Mouse (Mus musculus): Measurements from ENCODE around the gene Ddah1. TPM values are rescaled to one million over a fixed set of nuclear protein-coding genes. Genes with fewer than 3 reads are reported as not detected.
"Not testable (repeated sequence)": the region's sequence is repeated elsewhere in the genome, so short reads cannot be mapped to it uniquely, and the experiment has no call there.

Gene Ddah1
- polyA plus RNA-seq, 1 experiment from 2014 or later: 28.0 TPM

GRCm38 (mm10) chr3:145904850-145905776 is 146.6 kb downstream of the Ddah1 start:
- DNase-seq (ENCODE audit: low spot score): peak; percentile 90
- H3K27me3 ChIP-seq (ENCODE audit: control insufficient read depth, insufficient read depth, low read length): no peaks in the 10 kb centered on the region
- H3K4me3 ChIP-seq (ENCODE audit: low read depth, low read length): no peak overlapping the region
- 53% methylated on average over 22 of the region's 22 CpGs for WGBS
- H3K9ac ChIP-seq (replicated peaks; ENCODE audit: low read length): no peak overlapping the region
- H3K4me2 ChIP-seq (ENCODE audit: low read depth, low read length): no peak overlapping the region
- no peak overlapping the region for H3K27ac ChIP-seq (replicated peaks; ENCODE audit: low read depth, low read length)
- H3K9me3 ChIP-seq (replicated peaks; ENCODE audit: control insufficient read depth, low read length): no peaks in the 10 kb centered on the region
- H3K36me3 ChIP-seq (replicated peaks; ENCODE audit: control insufficient read depth, insufficient read depth, low read depth, low read length): no peaks in the 10 kb centered on the region
- peak; percentile 61 for ATAC-seq (replicated peaks; ENCODE audit: insufficient number of reproducible peaks, low FRiP score, low TSS enrichment, low read depth)
- no peaks in the 10 kb centered on the region for H3K4me1 ChIP-seq (ENCODE audit: control insufficient read depth, insufficient read depth, low read length)

GRCm38 (mm10) chr3:145906582-145906981 is 148.1 kb downstream of the Ddah1 start:
- no peaks in the 10 kb centered on the region for H3K36me3 ChIP-seq (replicated peaks; ENCODE audit: control insufficient read depth, insufficient read depth, low read depth, low read length)
- 89% methylated on average over 9 of the region's 9 CpGs for WGBS
- H3K27ac ChIP-seq (replicated peaks; ENCODE audit: low read depth, low read length): no peak overlapping the region
- H3K4me3 ChIP-seq (ENCODE audit: low read depth, low read length): no peak overlapping the region
- no peak for DNase-seq (ENCODE audit: low spot score)
- no peak for ATAC-seq (replicated peaks; ENCODE audit: insufficient number of reproducible peaks, low FRiP score, low TSS enrichment, low read depth)
- H3K4me1 ChIP-seq (ENCODE audit: control insufficient read depth, insufficient read depth, low read length): no peaks in the 10 kb centered on the region
- H3K4me2 ChIP-seq (ENCODE audit: low read depth, low read length): no peak overlapping the region
- no peaks in the 10 kb centered on the region for H3K9me3 ChIP-seq (replicated peaks; ENCODE audit: control insufficient read depth, low read length)
- H3K9ac ChIP-seq (replicated peaks; ENCODE audit: low read length): no peak overlapping the region
- no peaks in the 10 kb centered on the region for H3K27me3 ChIP-seq (ENCODE audit: control insufficient read depth, insufficient read depth, low read length)

- Histone ChIP-seq H3K4me3 (ENCODE audit: low read depth, low read length) (no peak overlapping the region), H3K27me3 (ENCODE audit: control insufficient read depth, insufficient read depth, low read length) (no peaks in the 10 kb centered on the region), H3K9ac (replicated peaks; ENCODE audit: low read length) (no peak overlapping the region), H3K36me3 (replicated peaks; ENCODE audit: control insufficient read depth, insufficient read depth, low read depth, low read length) (no peaks in the 10 kb centered on the region), H3K4me1 (ENCODE audit: control insufficient read depth, insufficient read depth, low read length) (no peaks in the 10 kb centered on the region), H3K27ac (replicated peaks; ENCODE audit: low read depth, low read length) (no peak overlapping the region), H3K4me2 (ENCODE audit: low read depth, low read length) (no peak overlapping the region), H3K9me3 (replicated peaks; ENCODE audit: control insufficient read depth, low read length) (no peaks in the 10 kb centered on the region)
- no peak for ATAC-seq (replicated peaks; ENCODE audit: insufficient number of reproducible peaks, low FRiP score, low TSS enrichment, low read depth)
- no peak for DNase-seq (ENCODE audit: low spot score)
- WGBS: 88% methylated on average over 7 of the region's 7 CpGs
These were observed 154.0 kb downstream of the Ddah1 start for GRCm38 (mm10) chr3:145912512-145912911.

- Histone ChIP-seq H3K4me1 (ENCODE audit: control insufficient read depth, insufficient read depth, low read length) (no peaks in the 10 kb centered on the region), H3K4me3 (ENCODE audit: low read depth, low read length) (no peak overlapping the region), H3K27me3 (ENCODE audit: control insufficient read depth, insufficient read depth, low read length) (no peaks in the 10 kb centered on the region), H3K36me3 (replicated peaks; ENCODE audit: control insufficient read depth, insufficient read depth, low read depth, low read length) (no peaks in the 10 kb centered on the region), H3K27ac (replicated peaks; ENCODE audit: low read depth, low read length) (no peak overlapping the region), H3K9ac (replicated peaks; ENCODE audit: low read length) (no peak overlapping the region), H3K9me3 (replicated peaks; ENCODE audit: control insufficient read depth, low read length) (no peaks in the 10 kb centered on the region), H3K4me2 (ENCODE audit: low read depth, low read length) (no peak overlapping the region)
- DNase-seq (ENCODE audit: low spot score) (no peak), ATAC-seq (replicated peaks; ENCODE audit: insufficient number of reproducible peaks, low FRiP score, low TSS enrichment, low read depth) (no peak)
- 70% methylated on average over 6 of the region's 6 CpGs for WGBS
These were observed 154.8 kb downstream of the Ddah1 start for GRCm38 (mm10) chr3:145913263-145913662.

GRCm38 (mm10) chr3:145913942-145914341 is 155.5 kb downstream of the Ddah1 start:
- 69% methylated on average over 7 of the region's 7 CpGs for WGBS
- H3K9me3 ChIP-seq (replicated peaks; ENCODE audit: control insufficient read depth, low read length); H3K27me3 ChIP-seq (ENCODE audit: control insufficient read depth, insufficient read depth, low read length); H3K4me1 ChIP-seq (ENCODE audit: control insufficient read depth, insufficient read depth, low read length); H3K4me3 ChIP-seq (ENCODE audit: low read depth, low read length); H3K4me2 ChIP-seq (ENCODE audit: low read depth, low read length); H3K9ac ChIP-seq (replicated peaks; ENCODE audit: low read length); H3K36me3 ChIP-seq (replicated peaks; ENCODE audit: control insufficient read depth, insufficient read depth, low read depth, low read length); DNase-seq (ENCODE audit: low spot score); ATAC-seq (replicated peaks; ENCODE audit: insufficient number of reproducible peaks, low FRiP score, low TSS enrichment, low read depth); H3K27ac ChIP-seq (replicated peaks; ENCODE audit: low read depth, low read length): not testable (repeated sequence)

GRCm38 (mm10) chr3:145916374-145916773 is 157.9 kb downstream of the Ddah1 start:
- Histone ChIP-seq H3K27me3 (ENCODE audit: control insufficient read depth, insufficient read depth, low read length) (no peaks in the 10 kb centered on the region), H3K27ac (replicated peaks; ENCODE audit: low read depth, low read length) (no peak overlapping the region), H3K4me2 (ENCODE audit: low read depth, low read length) (no peak overlapping the region), H3K36me3 (replicated peaks; ENCODE audit: control insufficient read depth, insufficient read depth, low read depth, low read length) (no peaks in the 10 kb centered on the region), H3K9me3 (replicated peaks; ENCODE audit: control insufficient read depth, low read length) (no peaks in the 10 kb centered on the region), H3K4me1 (ENCODE audit: control insufficient read depth, insufficient read depth, low read length) (no peaks in the 10 kb centered on the region), H3K4me3 (ENCODE audit: low read depth, low read length) (no peak overlapping the region), H3K9ac (replicated peaks; ENCODE audit: low read length) (no peak overlapping the region)
- WGBS: 90% methylated on average over 5 of the region's 5 CpGs
- DNase-seq (ENCODE audit: low spot score) (no peak), ATAC-seq (replicated peaks; ENCODE audit: insufficient number of reproducible peaks, low FRiP score, low TSS enrichment, low read depth) (no peak)

- H3K9me3 ChIP-seq (replicated peaks; ENCODE audit: control insufficient read depth, low read length): no peaks in the 10 kb centered on the region
- H3K36me3 ChIP-seq (replicated peaks; ENCODE audit: control insufficient read depth, insufficient read depth, low read depth, low read length): no peaks in the 10 kb centered on the region
- H3K4me1 ChIP-seq (ENCODE audit: control insufficient read depth, insufficient read depth, low read length): no peaks in the 10 kb centered on the region
- 79% methylated on average over 4 of the region's 4 CpGs for WGBS
- no peak overlapping the region for H3K27ac ChIP-seq (replicated peaks; ENCODE audit: low read depth, low read length)
- ATAC-seq (replicated peaks; ENCODE audit: insufficient number of reproducible peaks, low FRiP score, low TSS enrichment, low read depth): no peak
- H3K9ac ChIP-seq (replicated peaks; ENCODE audit: low read length): no peak overlapping the region
- no peaks in the 10 kb centered on the region for H3K27me3 ChIP-seq (ENCODE audit: control insufficient read depth, insufficient read depth, low read length)
- no peak overlapping the region for H3K4me3 ChIP-seq (ENCODE audit: low read depth, low read length)
- DNase-seq (ENCODE audit: low spot score): no peak
- no peak overlapping the region for H3K4me2 ChIP-seq (ENCODE audit: low read depth, low read length)
These were observed 158.4 kb downstream of the Ddah1 start for GRCm38 (mm10) chr3:145916826-145917225.
